Mouse (Mus musculus) MEL (cell line): Measurements from ENCODE around the gene Gm37240. TPM values are rescaled to one million over a fixed set of nuclear protein-coding genes. Genes with fewer than 3 reads are reported as not detected.

ENCODE experiments used
- DNase-seq: peaks from one replicate; pipeline ENCODE4 v3.0.0; 2011; ENCODE audit warnings: low read depth, low spot score
- H3K27ac ChIP-seq: 2 replicates; pipeline ENCODE4 v1.5.1; 2012; ENCODE audit warnings: low read depth, mild to moderate bottlenecking, control low read depth, low read length, moderate library complexity; ENCODE audit not compliant: control insufficient read depth
- H3K27me3 ChIP-seq, 2 experiments: fragments of 150-350 bp in 1 of 2; sonication (generic) in 1 of 2; 2 replicates each; pipeline ENCODE4 v1.6.1; 2012; ENCODE audit warnings: low read length in 2 of 2, mild to moderate bottlenecking in 2 of 2, improper control_type of control experiment in 1 of 2, moderate library complexity in 1 of 2; ENCODE audit not compliant: insufficient read depth in 2 of 2, control insufficient read depth in 1 of 2
- H3K36me3 ChIP-seq, 2 experiments: 2 replicates each; pipeline ENCODE4 v1.6.1; 2012 to 2014; ENCODE audit warnings: low read length in 2 of 2, improper control_type of control experiment in 1 of 2, inconsistent platforms in 1 of 2, mild to moderate bottlenecking in 1 of 2; ENCODE audit not compliant: insufficient read depth in 2 of 2, control insufficient read depth in 1 of 2
- H3K4me1 ChIP-seq, 2 experiments: fragments of 150-350 bp in 1 of 2; sonication (generic) in 1 of 2; 2 replicates each; pipeline ENCODE4 v1.6.1; 2012; ENCODE audit warnings: low read length in 2 of 2, improper control_type of control experiment in 1 of 2, mild to moderate bottlenecking in 1 of 2; ENCODE audit not compliant: insufficient read depth in 2 of 2, control insufficient read depth in 1 of 2
- H3K4me3 ChIP-seq, 2 experiments: fragments of 150-350 bp in 1 of 2; sonication (generic) in 1 of 2; 2 replicates each; pipeline ENCODE4 v1.5.1; 2012; ENCODE audit warnings: low read depth in 2 of 2, low read length in 2 of 2, mild to moderate bottlenecking in 2 of 2, moderate library complexity in 2 of 2, control low read depth in 1 of 2, improper control_type of control experiment in 1 of 2; ENCODE audit not compliant: control insufficient read depth in 1 of 2, insufficient read depth in 1 of 2
- H3K79me2 ChIP-seq: 2 replicates; pipeline ENCODE4 v1.6.1; 2012; ENCODE audit warnings: mild to moderate bottlenecking, low read length, moderate library complexity; ENCODE audit not compliant: control insufficient read depth, poor library complexity, insufficient read depth
- H3K9ac ChIP-seq: 2 replicates; pipeline ENCODE4 v1.6.1; 2012; ENCODE audit warnings: low read depth, mild to moderate bottlenecking, control low read depth, low read length, moderate library complexity; ENCODE audit not compliant: control insufficient read depth, poor library complexity, severe bottlenecking
- H3K9me3 ChIP-seq: fragments of 150-350 bp; sonication (generic); replicated peaks from 2 replicates; pipeline ENCODE4 v1.6.1; 2012; ENCODE audit warnings: mild to moderate bottlenecking, low read length, improper control_type of control experiment, moderate library complexity; ENCODE audit not compliant: insufficient read depth
- CHD1 ChIP-seq: IDR thresholded peaks from 2 replicates; pipeline ENCODE4 v1.6.1; 2012; ENCODE audit warnings: low read depth, mild to moderate bottlenecking, inconsistent platforms, low read length, improper control_type of control experiment
- CHD2 ChIP-seq: IDR thresholded peaks from 2 replicates; pipeline ENCODE4 v1.6.1; 2011; ENCODE audit warnings: low read length, improper control_type of control experiment
- E2F4 ChIP-seq: IDR thresholded peaks from 2 replicates; pipeline ENCODE4 v1.6.1; 2011; ENCODE audit warnings: low read depth, low read length, improper control_type of control experiment, borderline replicate concordance
- HCFC1 ChIP-seq: IDR thresholded peaks from 2 replicates; pipeline ENCODE4 v1.6.1; 2012; ENCODE audit warnings: low read depth, mild to moderate bottlenecking, inconsistent platforms, low read length, improper control_type of control experiment, moderate library complexity
- JUND ChIP-seq: IDR thresholded peaks from 2 replicates; pipeline ENCODE4 v1.6.1; 2011; ENCODE audit warnings: low read depth, mild to moderate bottlenecking, improper control_type of control experiment, low read length
- MAX ChIP-seq: IDR thresholded peaks from 2 replicates; pipeline ENCODE4 v1.6.1; 2011; ENCODE audit warnings: low read length, improper control_type of control experiment
- MEF2A ChIP-seq: IDR thresholded peaks from 2 replicates; pipeline ENCODE4 v1.6.1; 2014; ENCODE audit warnings: low read depth, mild to moderate bottlenecking, inconsistent platforms, low read length, improper control_type of control experiment; ENCODE audit not compliant: poor library complexity, insufficient replicate concordance, severe bottlenecking; ENCODE audit errors: extremely low read depth
- MXI1 ChIP-seq: IDR thresholded peaks from 2 replicates; pipeline ENCODE4 v1.6.1; 2011; ENCODE audit warnings: mild to moderate bottlenecking, low read depth, low read length, improper control_type of control experiment
- MYB ChIP-seq: IDR thresholded peaks from 2 replicates; pipeline ENCODE4 v1.6.1; 2011; ENCODE audit warnings: mild to moderate bottlenecking, low read depth, low read length, improper control_type of control experiment
- NELFE ChIP-seq: IDR thresholded peaks from 2 replicates; pipeline ENCODE4 v1.6.1; 2011; ENCODE audit warnings: low read depth, low read length, improper control_type of control experiment
- POLR2AphosphoS2 ChIP-seq: IDR thresholded peaks from 2 replicates; pipeline ENCODE4 v1.6.1; 2011; ENCODE audit warnings: low read length, improper control_type of control experiment
- POLR2AphosphoS5 ChIP-seq: IDR thresholded peaks from 2 replicates; pipeline ENCODE4 v1.6.1; 2012; ENCODE audit warnings: low read depth, borderline replicate concordance, mild to moderate bottlenecking, inconsistent platforms, low read length, moderate library complexity, mixed read lengths
- SIN3A ChIP-seq: IDR thresholded peaks from 2 replicates; pipeline ENCODE4 v1.6.1; 2012; ENCODE audit warnings: low read length, improper control_type of control experiment, inconsistent platforms
- SMC3 ChIP-seq: IDR thresholded peaks from 2 replicates; pipeline ENCODE4 v1.6.1; 2011; ENCODE audit warnings: low read depth, low read length, improper control_type of control experiment
- TAL1 ChIP-seq: IDR thresholded peaks from 2 replicates; pipeline ENCODE4 v1.6.1; 2012; ENCODE audit warnings: mild to moderate bottlenecking, inconsistent platforms, low read length, moderate library complexity, mixed read lengths
- USF2 ChIP-seq, 2 experiments: IDR thresholded peaks; 2 replicates each; pipeline ENCODE4 v1.6.1; 2011 to 2012; ENCODE audit warnings: improper control_type of control experiment in 2 of 2, low read length in 2 of 2, borderline replicate concordance in 1 of 2, inconsistent platforms in 1 of 2, low read depth in 1 of 2, mild to moderate bottlenecking in 1 of 2; ENCODE audit not compliant: insufficient read depth in 1 of 2
- polyA plus RNA-seq, 2 experiments: library from polyadenylated mRNA; stranded (reverse) in 1 of 2; unstranded in 1 of 2; fragments of >175 nt in 1 of 2; fragments of >200 nt in 1 of 2; gene quantifications; 2 replicates each; pipeline versions ENCODE4 v1.2.1 to v1.2.4; 2012; ENCODE audit warnings: low replicate concordance in 2 of 2, low read depth in 1 of 2; ENCODE audit not compliant: insufficient read length in 2 of 2, insufficient read depth in 1 of 2, missing spikeins in 1 of 2
- total RNA-seq: library from RNA; depleted of rRNA; stranded (reverse); fragments of 300-350 nt; gene quantifications from 2 replicates; pipeline ENCODE4 v1.2.3, GENCODE M21; 2012

Gene Gm37240
- total and polyA plus RNA-seq, 3 experiments, result 0.04 TPM; not detected in 2

DNA sequence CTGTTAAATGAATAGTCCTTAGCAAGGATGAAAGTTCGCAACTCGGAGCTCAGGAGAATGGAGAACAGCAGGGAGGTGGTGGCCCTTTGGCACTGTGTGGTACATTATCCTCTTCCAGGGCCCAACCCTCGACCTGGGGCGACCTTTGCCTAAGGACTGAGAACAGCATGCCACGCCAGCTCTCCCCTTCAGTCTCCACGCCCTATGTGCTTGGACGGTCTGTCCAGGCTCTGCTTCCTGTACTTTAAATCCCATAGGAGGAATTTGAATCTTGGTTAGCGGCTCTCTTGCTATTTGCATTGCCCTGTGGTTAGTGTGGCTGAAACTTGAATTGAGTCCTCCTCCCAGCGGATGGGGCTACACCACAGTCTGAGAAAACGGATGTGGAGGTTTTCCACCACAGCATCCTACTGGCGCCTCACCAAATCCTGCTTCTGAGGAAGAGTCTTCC lies 928 bp upstream of the Gm37240 start:
- no peak overlapping the region for H3K27ac ChIP-seq
- H3K4me1 ChIP-seq, result no peaks in the 10 kb centered on the region
- H3K4me3 ChIP-seq, result no peak overlapping the region
- TF ChIP-seq CHD2 (no peak), HCFC1 (no peak), MYB (no peak), SMC3 (no peak), JUND (no peak), POLR2AphosphoS5 (no peak), POLR2AphosphoS2 (no peak), MAX (no peak)
- TF ChIP-seq, all 39 proteins: peak for 0
- no peaks in the 10 kb centered on the region for H3K27me3 ChIP-seq
- no peak for DNase-seq
- H3K79me2 ChIP-seq, result no peaks in the 10 kb centered on the region
- no peak overlapping the region for H3K9ac ChIP-seq
- no peaks in the 10 kb centered on the region for H3K36me3 ChIP-seq
- no peaks in the 10 kb centered on the region for H3K9me3 ChIP-seq

DNA sequence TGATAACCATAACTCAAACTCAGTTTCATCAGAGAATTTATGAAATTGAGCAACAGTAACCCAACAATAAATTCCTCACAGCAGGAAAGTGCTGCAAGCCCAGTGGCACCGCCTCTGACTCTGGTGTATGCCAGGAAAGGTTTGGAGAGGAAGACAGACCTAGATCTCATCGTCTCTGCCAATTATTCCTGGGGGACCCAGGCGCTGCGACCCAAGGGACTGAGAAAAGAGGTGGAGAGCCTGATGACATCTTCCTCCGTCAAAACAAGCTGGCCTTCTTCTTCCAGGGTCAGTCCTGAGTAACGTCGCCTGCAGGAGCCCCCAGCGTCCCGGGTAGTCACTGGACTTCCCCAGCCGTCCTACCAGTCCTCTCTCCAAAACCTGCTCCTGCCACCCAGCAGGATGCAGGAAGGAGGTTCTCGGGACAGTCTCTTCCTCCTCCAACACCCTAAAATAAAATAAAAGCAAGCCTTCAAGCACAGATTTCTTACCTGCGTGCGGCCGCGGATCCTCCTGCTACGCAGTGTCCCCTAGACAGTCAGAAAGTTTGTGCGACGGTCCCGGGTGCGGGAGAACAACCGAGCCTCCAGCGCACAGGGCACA lies 581 bp downstream of the Gm37240 start:
- H3K79me2 ChIP-seq, result no peaks in the 10 kb centered on the region
- peak overlapping the region; percentile 4 to 15; a peak in 2 of 4 replicates for H3K4me3 ChIP-seq
- no peak overlapping the region for H3K9ac ChIP-seq
- H3K4me1 ChIP-seq, result no peaks in the 10 kb centered on the region
- no peaks in the 10 kb centered on the region for H3K36me3 ChIP-seq
- no peak for DNase-seq
- H3K27me3 ChIP-seq, result no peaks in the 10 kb centered on the region
- TF ChIP-seq USF2 (IDR thresholded peaks at IDR 0.05; ENCODE audit: borderline replicate concordance in 1 of 2, insufficient read depth in 1 of 2, low read depth in 1 of 2, low read length in 2 of 2) (no peak), CHD1 (no peak), JUND (no peak), TAL1 (no peak), E2F4 (no peak), MXI1 (no peak), NELFE (no peak), MYB (no peak), MEF2A (no peak), SIN3A (no peak)
- TF ChIP-seq, all 39 proteins: peak for 0
- Histone ChIP-seq H3K9me3 (no peaks in the 10 kb centered on the region), H3K27ac (no peak overlapping the region)
